Mouse (Mus musculus) stomach, adult 2 months (tissue): Measurements from ENCODE around the gene Olfr1348. TPM values are rescaled to one million over a fixed set of nuclear protein-coding genes. Genes with fewer than 3 reads are reported as not detected.

ENCODE experiments used
- polyA plus RNA-seq: library from polyadenylated mRNA; depleted of rRNA; stranded (reverse); fragments of >200 nt; gene quantifications from 2 replicates; pipeline ENCODE4 v1.2.3, GENCODE M21; 2012; rRNA removed

Olfr1348 gene
- not detected in 2 replicates for polyA plus RNA-seq

GRCm38 (mm10) chr7:6508648-6509047, at the start of gene Olfr1348:
Olfr1348 (minus strand) TSS chr7:6508748.

GRCm38 (mm10) chr7:6522850-6523249, 14.3 kb upstream of the Olfr1348 start, which contains the start of gene Olfr1349:
Olfr1349 (minus strand) TSS chr7:6522950.

GRCm38 (mm10) chr7:6499655-6500054, 8.9 kb downstream of the Olfr1348 start, which contains the start of gene Olfr1347:
Olfr1347 (minus strand) TSS chr7:6499755.

GRCm38 (mm10) chr7:6486841-6487240, 21.7 kb downstream of the Olfr1348 start, which contains the start of gene Olfr5:
Olfr5 (minus strand) TSS chr7:6486941.

GRCm38 (mm10) chr7:6466951-6467350, 41.6 kb downstream of the Olfr1348 start, which contains the start of gene Olfr1346:
Olfr1346 (plus strand) TSS chr7:6467101.

GRCm38 (mm10) chr7:6455868-6456267, 52.7 kb downstream of the Olfr1348 start, which contains the start of gene Olfr1336:
Olfr1336 (plus strand) TSS chr7:6456168.

Other genes with a start within 250 kb of the Olfr1348 start
- 0.05 and 0.12 TPM in 2 replicates for gene Zfp667, start 222.2 kb downstream of the Olfr1348 start, polyA plus RNA-seq
- gene Zfp583, start 177.5 kb downstream of the Olfr1348 start, polyA plus RNA-seq = 0.09 TPM in 1 of 2 replicates, not detected in the other
- gene Gm3854, start 165.0 kb downstream of the Olfr1348 start, polyA plus RNA-seq = not detected in 2 replicates
- gene Zfp78, start 145.5 kb downstream of the Olfr1348 start, polyA plus RNA-seq = 0.01 TPM in 1 of 2 replicates, not detected in the other
- 0.17 and 0.54 TPM in 2 replicates for gene Zfp28, start 125.5 kb downstream of the Olfr1348 start, polyA plus RNA-seq
- gene Smim17, start 110.0 kb downstream of the Olfr1348 start, polyA plus RNA-seq = not detected in 2 replicates
- gene Gm20715, start 98.5 kb downstream of the Olfr1348 start, polyA plus RNA-seq = not detected in 2 replicates
- gene Olfr1344, start 70.1 kb downstream of the Olfr1348 start, polyA plus RNA-seq = not detected in 2 replicates
- not detected in 2 replicates for gene Olfr1336, start 52.6 kb downstream of the Olfr1348 start, polyA plus RNA-seq
- not detected in 2 replicates for gene Olfr1346, start 41.6 kb downstream of the Olfr1348 start, polyA plus RNA-seq
- gene Olfr5, start 21.8 kb downstream of the Olfr1348 start, polyA plus RNA-seq = not detected in 2 replicates
- gene Olfr1347, start 9.0 kb downstream of the Olfr1348 start, polyA plus RNA-seq = not detected in 2 replicates
- not detected in 2 replicates for gene Olfr1349, start 14.2 kb upstream of the Olfr1348 start, polyA plus RNA-seq
- gene Olfr1350, start 56.1 kb upstream of the Olfr1348 start, polyA plus RNA-seq = not detected in 2 replicates
- gene Zim1, start 187.7 kb upstream of the Olfr1348 start, polyA plus RNA-seq = 0.02 TPM in 1 of 2 replicates, not detected in the other
- gene Peg3, start 221.7 kb upstream of the Olfr1348 start, polyA plus RNA-seq = 0.29 and 1.3 TPM in 2 replicates
- 0.10 TPM in 2 replicates for gene Usp29, start 221.8 kb upstream of the Olfr1348 start, polyA plus RNA-seq